Mouse (Mus musculus) MEL (cell line): ENCODE data around the gene Nwd1. TPM values are rescaled to one million over a fixed set of nuclear protein-coding genes. Genes with fewer than 3 reads are reported as not detected.
A peak's percentile ranks its signal among the peaks of the same experiment; 100 is the strongest.

Source experiments
- DNase-seq: peaks from one replicate; pipeline ENCODE4 v3.0.0; 2011; ENCODE audit warnings: low read depth, low spot score
- H3K27ac ChIP-seq: 2 replicates; pipeline ENCODE4 v1.5.1; 2012; ENCODE audit warnings: low read depth, mild to moderate bottlenecking, control low read depth, low read length, moderate library complexity; ENCODE audit not compliant: control insufficient read depth
- H3K27me3 ChIP-seq, 2 experiments: fragments of 150-350 bp in 1 of 2; sonication (generic) in 1 of 2; 2 replicates each; pipeline ENCODE4 v1.6.1; 2012; ENCODE audit warnings: low read length in 2 of 2, mild to moderate bottlenecking in 2 of 2, improper control_type of control experiment in 1 of 2, moderate library complexity in 1 of 2; ENCODE audit not compliant: insufficient read depth in 2 of 2, control insufficient read depth in 1 of 2
- H3K36me3 ChIP-seq, 2 experiments: 2 replicates each; pipeline ENCODE4 v1.6.1; 2012 to 2014; ENCODE audit warnings: low read length in 2 of 2, improper control_type of control experiment in 1 of 2, inconsistent platforms in 1 of 2, mild to moderate bottlenecking in 1 of 2; ENCODE audit not compliant: insufficient read depth in 2 of 2, control insufficient read depth in 1 of 2
- H3K4me1 ChIP-seq, 2 experiments: fragments of 150-350 bp in 1 of 2; sonication (generic) in 1 of 2; 2 replicates each; pipeline ENCODE4 v1.6.1; 2012; ENCODE audit warnings: low read length in 2 of 2, improper control_type of control experiment in 1 of 2, mild to moderate bottlenecking in 1 of 2; ENCODE audit not compliant: insufficient read depth in 2 of 2, control insufficient read depth in 1 of 2
- H3K4me3 ChIP-seq, 2 experiments: fragments of 150-350 bp in 1 of 2; sonication (generic) in 1 of 2; 2 replicates each; pipeline ENCODE4 v1.5.1; 2012; ENCODE audit warnings: low read depth in 2 of 2, low read length in 2 of 2, mild to moderate bottlenecking in 2 of 2, moderate library complexity in 2 of 2, control low read depth in 1 of 2, improper control_type of control experiment in 1 of 2; ENCODE audit not compliant: control insufficient read depth in 1 of 2, insufficient read depth in 1 of 2
- H3K79me2 ChIP-seq: 2 replicates; pipeline ENCODE4 v1.6.1; 2012; ENCODE audit warnings: mild to moderate bottlenecking, low read length, moderate library complexity; ENCODE audit not compliant: control insufficient read depth, poor library complexity, insufficient read depth
- H3K9ac ChIP-seq: 2 replicates; pipeline ENCODE4 v1.6.1; 2012; ENCODE audit warnings: low read depth, mild to moderate bottlenecking, control low read depth, low read length, moderate library complexity; ENCODE audit not compliant: control insufficient read depth, poor library complexity, severe bottlenecking
- H3K9me3 ChIP-seq: fragments of 150-350 bp; sonication (generic); replicated peaks from 2 replicates; pipeline ENCODE4 v1.6.1; 2012; ENCODE audit warnings: mild to moderate bottlenecking, low read length, improper control_type of control experiment, moderate library complexity; ENCODE audit not compliant: insufficient read depth
- CTCF ChIP-seq, 3 experiments: IDR thresholded peaks in 2 of 3; conservative IDR thresholded peaks in 1 of 3; 2 replicates each; pipeline ENCODE4 v1.5.1; 2011 to 2012; ENCODE audit warnings: low read length in 3 of 3, low read depth in 2 of 3, mild to moderate bottlenecking in 2 of 3, improper control_type of control experiment in 1 of 3, inconsistent platforms in 1 of 3, mixed read lengths in 1 of 3, moderate library complexity in 1 of 3; ENCODE audit not compliant: control insufficient read depth in 1 of 3, insufficient read depth in 1 of 3, poor library complexity in 1 of 3, severe bottlenecking in 1 of 3
- E2F4 ChIP-seq: IDR thresholded peaks from 2 replicates; pipeline ENCODE4 v1.6.1; 2011; ENCODE audit warnings: low read depth, low read length, improper control_type of control experiment, borderline replicate concordance
- GATA1 ChIP-seq: IDR thresholded peaks from 2 replicates; pipeline ENCODE4 v1.6.1; 2011; ENCODE audit warnings: low read depth, low read length, improper control_type of control experiment
- MAFK ChIP-seq: IDR thresholded peaks from 2 replicates; pipeline ENCODE4 v1.6.1; 2011; ENCODE audit warnings: low read depth, mild to moderate bottlenecking, low read length, improper control_type of control experiment, borderline replicate concordance
- MAX ChIP-seq: IDR thresholded peaks from 2 replicates; pipeline ENCODE4 v1.6.1; 2011; ENCODE audit warnings: low read length, improper control_type of control experiment
- MAZ ChIP-seq: IDR thresholded peaks from 2 replicates; pipeline ENCODE4 v1.6.1; 2012; ENCODE audit warnings: low read depth, mild to moderate bottlenecking, inconsistent platforms, low read length, improper control_type of control experiment
- MEF2A ChIP-seq: IDR thresholded peaks from 2 replicates; pipeline ENCODE4 v1.6.1; 2014; ENCODE audit warnings: low read depth, mild to moderate bottlenecking, inconsistent platforms, low read length, improper control_type of control experiment; ENCODE audit not compliant: poor library complexity, insufficient replicate concordance, severe bottlenecking; ENCODE audit errors: extremely low read depth
- MXI1 ChIP-seq: IDR thresholded peaks from 2 replicates; pipeline ENCODE4 v1.6.1; 2011; ENCODE audit warnings: mild to moderate bottlenecking, low read depth, low read length, improper control_type of control experiment
- MYC ChIP-seq: IDR thresholded peaks from 2 replicates; pipeline ENCODE4 v1.6.1; 2011; ENCODE audit warnings: low read depth, mild to moderate bottlenecking, low read length, improper control_type of control experiment, moderate library complexity
- NELFE ChIP-seq: IDR thresholded peaks from 2 replicates; pipeline ENCODE4 v1.6.1; 2011; ENCODE audit warnings: low read depth, low read length, improper control_type of control experiment
- NRF1 ChIP-seq: IDR thresholded peaks from 2 replicates; pipeline ENCODE4 v1.6.1; 2014; ENCODE audit warnings: low read depth, mild to moderate bottlenecking, inconsistent platforms, low read length, improper control_type of control experiment, moderate library complexity; ENCODE audit not compliant: poor library complexity, insufficient read depth, severe bottlenecking
- POLR2A ChIP-seq, 2 experiments: IDR thresholded peaks; 2 replicates each; pipeline ENCODE4 v1.6.1; 2011 to 2012; ENCODE audit warnings: low read length in 2 of 2, mild to moderate bottlenecking in 2 of 2, control low read depth in 1 of 2, improper control_type of control experiment in 1 of 2, low read depth in 1 of 2, moderate library complexity in 1 of 2; ENCODE audit not compliant: control insufficient read depth in 1 of 2, insufficient read depth in 1 of 2, poor library complexity in 1 of 2
- POLR2AphosphoS2 ChIP-seq: IDR thresholded peaks from 2 replicates; pipeline ENCODE4 v1.6.1; 2011; ENCODE audit warnings: low read length, improper control_type of control experiment
- POLR2AphosphoS5 ChIP-seq: IDR thresholded peaks from 2 replicates; pipeline ENCODE4 v1.6.1; 2012; ENCODE audit warnings: low read depth, borderline replicate concordance, mild to moderate bottlenecking, inconsistent platforms, low read length, moderate library complexity, mixed read lengths
- RAD21 ChIP-seq: IDR thresholded peaks from 2 replicates; pipeline ENCODE4 v1.6.1; 2011; ENCODE audit warnings: mild to moderate bottlenecking, low read depth, low read length, improper control_type of control experiment
- SIN3A ChIP-seq: IDR thresholded peaks from 2 replicates; pipeline ENCODE4 v1.6.1; 2012; ENCODE audit warnings: low read length, improper control_type of control experiment, inconsistent platforms
- SMC3 ChIP-seq: IDR thresholded peaks from 2 replicates; pipeline ENCODE4 v1.6.1; 2011; ENCODE audit warnings: low read depth, low read length, improper control_type of control experiment
- TBP ChIP-seq: IDR thresholded peaks from 2 replicates; pipeline ENCODE4 v1.8.0; 2011; ENCODE audit warnings: low read depth, low read length, improper control_type of control experiment
- UBTF ChIP-seq: IDR thresholded peaks from 2 replicates; pipeline ENCODE4 v1.6.1; 2012; ENCODE audit warnings: low read depth, mild to moderate bottlenecking, inconsistent platforms, low read length, improper control_type of control experiment, moderate library complexity, borderline replicate concordance; ENCODE audit not compliant: insufficient read depth
- USF2 ChIP-seq, 2 experiments: IDR thresholded peaks; 2 replicates each; pipeline ENCODE4 v1.6.1; 2011 to 2012; ENCODE audit warnings: improper control_type of control experiment in 2 of 2, low read length in 2 of 2, borderline replicate concordance in 1 of 2, inconsistent platforms in 1 of 2, low read depth in 1 of 2, mild to moderate bottlenecking in 1 of 2; ENCODE audit not compliant: insufficient read depth in 1 of 2
- ZNF384 ChIP-seq: IDR thresholded peaks from 2 replicates; pipeline ENCODE4 v1.6.1; 2012; ENCODE audit warnings: low read depth, mild to moderate bottlenecking, inconsistent platforms, low read length, improper control_type of control experiment
- polyA plus RNA-seq, 2 experiments: library from polyadenylated mRNA; stranded (reverse) in 1 of 2; unstranded in 1 of 2; fragments of >175 nt in 1 of 2; fragments of >200 nt in 1 of 2; gene quantifications; 2 replicates each; pipeline versions ENCODE4 v1.2.1 to v1.2.4; 2012; ENCODE audit warnings: low replicate concordance in 2 of 2, low read depth in 1 of 2; ENCODE audit not compliant: insufficient read length in 2 of 2, insufficient read depth in 1 of 2, missing spikeins in 1 of 2
- total RNA-seq: library from RNA; depleted of rRNA; stranded (reverse); fragments of 300-350 nt; gene quantifications from 2 replicates; pipeline ENCODE4 v1.2.3, GENCODE M21; 2012

Nwd1 gene
- total and polyA plus RNA-seq, 3 experiments, result 0.03 TPM; not detected in 2

- Histone ChIP-seq H3K4me3 (no peak overlapping the region), H3K27me3 (no peaks in the 10 kb centered on the region), H3K4me1 (no peaks in the 10 kb centered on the region), H3K79me2 (no peaks in the 10 kb centered on the region), H3K9me3 (no peaks in the 10 kb centered on the region), H3K9ac (no peak overlapping the region), H3K27ac (no peak overlapping the region), H3K36me3 (no peaks in the 10 kb centered on the region; a peak in 1 of 4 replicates)
- no peak for DNase-seq
- no peak for TF ChIP-seq UBTF
- TF ChIP-seq SMC3, result no peak
- no peak for TF ChIP-seq E2F4
- no peak for TF ChIP-seq NRF1
- no peak for TF ChIP-seq USF2 (IDR thresholded peaks at IDR 0.05; ENCODE audit: borderline replicate concordance in 1 of 2, insufficient read depth in 1 of 2, low read depth in 1 of 2, low read length in 2 of 2)
- TF ChIP-seq TBP, result no peak
- no peak for TF ChIP-seq MXI1
- no peak for TF ChIP-seq MAFK
- no peak for TF ChIP-seq ZNF384
- TF ChIP-seq MAX, result no peak
- TF ChIP-seq RAD21, result no peak
- no peak for TF ChIP-seq POLR2A (IDR thresholded peaks at IDR 0.05; ENCODE audit: control insufficient read depth in 1 of 2, insufficient read depth in 1 of 2, low read depth in 1 of 2, low read length in 2 of 2, poor library complexity in 1 of 2)
- TF ChIP-seq GATA1, result no peak
These were observed 103.8 kb downstream of the Nwd1 start for GRCm38 (mm10) chr8:72750266-72750665.

- no peak for DNase-seq
- Histone ChIP-seq H3K9ac (no peak overlapping the region), H3K27me3 (no peaks in the 10 kb centered on the region)
These were observed 104.6 kb downstream of the Nwd1 start for GRCm38 (mm10) chr8:72751126-72751525.

GRCm38 (mm10) chr8:72752289-72752688, 105.8 kb downstream of the Nwd1 start:
- Histone ChIP-seq H3K9ac (no peak overlapping the region), H3K4me3 (no peak overlapping the region), H3K79me2 (no peaks in the 10 kb centered on the region), H3K4me1 (no peaks in the 10 kb centered on the region), H3K36me3 (no peaks in the 10 kb centered on the region; a peak in 1 of 4 replicates), H3K9me3 (no peaks in the 10 kb centered on the region), H3K27ac (no peak overlapping the region), H3K27me3 (no peaks in the 10 kb centered on the region)
- TF ChIP-seq MEF2A (no peak), TBP (no peak), NELFE (no peak), MAZ (no peak), POLR2AphosphoS2 (no peak), MYC (no peak), MAFK (no peak), NRF1 (no peak), POLR2AphosphoS5 (no peak), ZNF384 (no peak), SIN3A (no peak), RAD21 (no peak), GATA1 (no peak), CTCF (IDR thresholded peaks at IDR 0.05 in 2 of 3, conservative IDR thresholded peaks at IDR 0.05 in 1 of 3; ENCODE audit: control insufficient read depth in 1 of 3, insufficient read depth in 1 of 3, low read depth in 2 of 3, low read length in 3 of 3, poor library complexity in 1 of 3, severe bottlenecking in 1 of 3) (no peak)
- DNase-seq, result no peak

More at GRCm38 (mm10) chr8:72751126-72751525, 104.6 kb downstream of the Nwd1 start:
- Histone ChIP-seq H3K9me3 (no peaks in the 10 kb centered on the region), H3K4me1 (no peaks in the 10 kb centered on the region), H3K27ac (no peak overlapping the region), H3K79me2 (no peaks in the 10 kb centered on the region), H3K4me3 (no peak overlapping the region), H3K36me3 (no peaks in the 10 kb centered on the region; a peak in 1 of 4 replicates)
- TF ChIP-seq CTCF (IDR thresholded peaks at IDR 0.05 in 2 of 3, conservative IDR thresholded peaks at IDR 0.05 in 1 of 3; ENCODE audit: control insufficient read depth in 1 of 3, insufficient read depth in 1 of 3, low read depth in 2 of 3, low read length in 3 of 3, poor library complexity in 1 of 3, severe bottlenecking in 1 of 3) (peak in 1 of 3 experiments; percentile 3; a peak in 1 of 6 replicates), ZNF384 (no peak)
